Mouse (Mus musculus) layer of hippocampus, postnatal 25 days (tissue): ENCODE data around the gene Olfr1436. TPM values are rescaled to one million over a fixed set of nuclear protein-coding genes. Genes with fewer than 3 reads are reported as not detected.
"Not testable (repeated sequence)": the region's sequence is repeated elsewhere in the genome, so short reads cannot be mapped to it uniquely, and the experiment has no call there.

Source experiments
- DNase-seq, 2 experiments: peaks; one replicate each; pipeline ENCODE4 v3.0.0; 2022; ENCODE audit warnings: mixed read lengths in 2 of 2, low spot score in 1 of 2; ENCODE audit errors: extremely low spot score in 1 of 2
- total RNA-seq, 2 experiments: library from RNA; stranded (reverse); gene quantifications; 2 replicates each; pipeline ENCODE4 v1.2.3; 2021

The Olfr1436 gene
- total RNA-seq: not detected

- not testable (repeated sequence) for DNase-seq
These were observed at the start of gene Olfr1436 for GRCm38 (mm10) chr19:12299030-12299429. Olfr1436 (minus strand) TSS chr19:12299130.

- no peak for DNase-seq
These were observed 36.9 kb upstream of the Olfr1436 start, which contains the start of gene Olfr1438-ps1 for GRCm38 (mm10) chr19:12335810-12336209. Olfr1438-ps1 (minus strand) TSS chr19:12335910.

- DNase-seq: no peak
These were observed 26.1 kb upstream of the Olfr1436 start, which contains the start of gene Olfr1437 for GRCm38 (mm10) chr19:12325001-12325400. Olfr1437 (minus strand) TSS chr19:12325101.

- no peak for DNase-seq
These were observed 6.0 kb downstream of the Olfr1436 start for GRCm38 (mm10) chr19:12292979-12293378.

GRCm38 (mm10) chr19:12279554-12279953 lies 19.4 kb downstream of the Olfr1436 start, which contains the start of gene Olfr1434:
Olfr1434 (plus strand) TSS chr19:12279854.
- DNase-seq: no peak

- DNase-seq: no peak
These were observed 38.2 kb downstream of the Olfr1436 start, which contains the start of gene Olfr235 for GRCm38 (mm10) chr19:12260732-12261131. Olfr235 (plus strand) TSS chr19:12261032.

Other genes starting within 250 kb of the Olfr1436 start
- not detected for gene Olfr1424, start 236.4 kb downstream of the Olfr1436 start, total RNA-seq
- gene Olfr1425, start 221.4 kb downstream of the Olfr1436 start, total RNA-seq: not detected
- gene Olfr1426, start 207.1 kb downstream of the Olfr1436 start, total RNA-seq: not detected
- not detected for gene Olfr1427, start 195.8 kb downstream of the Olfr1436 start, total RNA-seq
- gene Olfr1428, start 183.2 kb downstream of the Olfr1436 start, total RNA-seq: not detected
- gene Olfr76, start 175.9 kb downstream of the Olfr1436 start, total RNA-seq: not detected
- not detected for gene Olfr1555-ps1, start 129.0 kb downstream of the Olfr1436 start, total RNA-seq
- gene Olfr1431, start 98.5 kb downstream of the Olfr1436 start, total RNA-seq: not detected
- not detected for gene Olfr1432, start 66.5 kb downstream of the Olfr1436 start, total RNA-seq
- gene Olfr262, start 57.5 kb downstream of the Olfr1436 start, total RNA-seq: not detected
- gene Olfr235, start 38.1 kb downstream of the Olfr1436 start, total RNA-seq: not detected
- gene Olfr1434, start 19.3 kb downstream of the Olfr1436 start, total RNA-seq: not detected
- gene Olfr1437, start 26.0 kb upstream of the Olfr1436 start, total RNA-seq: not detected
- not detected for gene Olfr1438-ps1, start 36.8 kb upstream of the Olfr1436 start, total RNA-seq
- gene Olfr1440, start 88.1 kb upstream of the Olfr1436 start, total RNA-seq: not detected
- not detected for gene Olfr1441, start 118.3 kb upstream of the Olfr1436 start, total RNA-seq
- not detected for gene Pfpl, start 128.8 kb upstream of the Olfr1436 start, total RNA-seq
- gene Mpeg1, start 161.6 kb upstream of the Olfr1436 start, total RNA-seq: 1 to 10 TPM; 8.1 to 9.5 TPM
- gene Dtx4, start 202.3 kb upstream of the Olfr1436 start, total RNA-seq: 10 to 100 TPM; 32.8 to 34.8 TPM
- 1 to 10 TPM; 1.3 to 2.0 TPM for gene Fam111a, start 246.6 kb upstream of the Olfr1436 start, total RNA-seq